Mouse (Mus musculus): ENCODE results near the gene Dync2li1. TPM values are rescaled to one million over a fixed set of nuclear protein-coding genes. Genes with fewer than 3 reads are reported as not detected.

The Dync2li1 gene
- polyA plus RNA-seq, 1 experiment from 2014 or later = 29.6 TPM

- no peak overlapping the region for H3K27ac ChIP-seq (ENCODE audit: low read depth)
- 95% methylated on average over 6 of the region's 6 CpGs for WGBS
- H3K9me3 ChIP-seq (ENCODE audit: control insufficient read depth, low read length) = no peaks in the 10 kb centered on the region
- H3K4me2 ChIP-seq (ENCODE audit: low read length) = no peak overlapping the region
- H3K4me1 ChIP-seq (replicated peaks; ENCODE audit: control insufficient read depth, insufficient read depth, low read length) = peaks cover 12% of the 10 kb centered on the region; the same call in 1 of the 2 replicates
- peak; percentile 25 for DNase-seq (ENCODE audit: low spot score)
- peaks cover 34% of the 10 kb centered on the region for H3K36me3 ChIP-seq (ENCODE audit: control insufficient read depth, insufficient read depth, low read length)
- no peak overlapping the region for H3K9ac ChIP-seq (ENCODE audit: low read length)
- no peak for ATAC-seq (replicated peaks; ENCODE audit: low FRiP score, low TSS enrichment, low read depth)
- no peak overlapping the region for H3K4me3 ChIP-seq (ENCODE audit: low read depth, low read length)
- no peaks in the 10 kb centered on the region for H3K27me3 ChIP-seq (replicated peaks; ENCODE audit: control insufficient read depth, insufficient read depth, low read length)
Measured at GRCm38 (mm10) chr17:84617953-84618352, 8.3 kb upstream of the Dync2li1 start.

- DNase-seq (ENCODE audit: low spot score) (no peak), ATAC-seq (replicated peaks; ENCODE audit: low FRiP score, low TSS enrichment, low read depth) (no peak)
- Histone ChIP-seq H3K27ac (ENCODE audit: low read depth) (no peak overlapping the region; the same call in 1 of the 2 replicates), H3K4me1 (replicated peaks; ENCODE audit: control insufficient read depth, insufficient read depth, low read length) (peaks cover 12% of the 10 kb centered on the region; the same call in 1 of the 2 replicates), H3K4me2 (ENCODE audit: low read length) (no peak overlapping the region), H3K9ac (ENCODE audit: low read length) (no peak overlapping the region), H3K27me3 (replicated peaks; ENCODE audit: control insufficient read depth, insufficient read depth, low read length) (no peaks in the 10 kb centered on the region), H3K9me3 (ENCODE audit: control insufficient read depth, low read length) (0 out of 2 replicates have a peak, but pooled peaks cover 2% of the 10 kb centered on the region), H3K4me3 (ENCODE audit: low read depth, low read length) (no peak overlapping the region), H3K36me3 (ENCODE audit: control insufficient read depth, insufficient read depth, low read length) (peaks cover 24% of the 10 kb centered on the region)
- WGBS = 77% methylated on average over 7 of the region's 7 CpGs
Measured at GRCm38 (mm10) chr17:84619112-84619511, 7.2 kb upstream of the Dync2li1 start.

GRCm38 (mm10) chr17:84620076-84620475 is 6.2 kb upstream of the Dync2li1 start:
- H3K4me3 ChIP-seq (ENCODE audit: low read depth, low read length) = no peak overlapping the region
- H3K9ac ChIP-seq (ENCODE audit: low read length) = no peak overlapping the region
- no peaks in the 10 kb centered on the region for H3K27me3 ChIP-seq (replicated peaks; ENCODE audit: control insufficient read depth, insufficient read depth, low read length)
- 0 out of 2 replicates have a peak, but pooled peaks cover 2% of the 10 kb centered on the region for H3K9me3 ChIP-seq (ENCODE audit: control insufficient read depth, low read length)
- H3K36me3 ChIP-seq (ENCODE audit: control insufficient read depth, insufficient read depth, low read length) = peaks cover 21% of the 10 kb centered on the region
- peak overlapping the region; percentile 76 for H3K27ac ChIP-seq (ENCODE audit: low read depth)
- 31% methylated on average over 3 of the region's 3 CpGs for WGBS
- peaks cover 12% of the 10 kb centered on the region; the same call in 1 of the 2 replicates for H3K4me1 ChIP-seq (replicated peaks; ENCODE audit: control insufficient read depth, insufficient read depth, low read length)
- no peak for DNase-seq (ENCODE audit: low spot score)
- no peak overlapping the region for H3K4me2 ChIP-seq (ENCODE audit: low read length)
- no peak for ATAC-seq (replicated peaks; ENCODE audit: low FRiP score, low TSS enrichment, low read depth)

- Histone ChIP-seq H3K27ac (ENCODE audit: low read depth) (peak overlapping the region; percentile 76), H3K36me3 (ENCODE audit: control insufficient read depth, insufficient read depth, low read length) (peaks cover 21% of the 10 kb centered on the region)
- WGBS = 86% methylated on average over 6 of the region's 6 CpGs
Measured at GRCm38 (mm10) chr17:84620610-84621009, 5.7 kb upstream of the Dync2li1 start.

GRCm38 (mm10) chr17:84621209-84621608 is 5.1 kb upstream of the Dync2li1 start:
- Histone ChIP-seq H3K4me3 (ENCODE audit: low read depth, low read length) (no peak overlapping the region), H3K27ac (ENCODE audit: low read depth) (no peak overlapping the region), H3K36me3 (ENCODE audit: control insufficient read depth, insufficient read depth, low read length) (peaks cover 17% of the 10 kb centered on the region), H3K4me1 (replicated peaks; ENCODE audit: control insufficient read depth, insufficient read depth, low read length) (peaks cover 12% of the 10 kb centered on the region; the same call in 1 of the 2 replicates), H3K27me3 (replicated peaks; ENCODE audit: control insufficient read depth, insufficient read depth, low read length) (no peaks in the 10 kb centered on the region), H3K4me2 (ENCODE audit: low read length) (no peak overlapping the region), H3K9ac (ENCODE audit: low read length) (no peak overlapping the region), H3K9me3 (ENCODE audit: control insufficient read depth, low read length) (0 out of 2 replicates have a peak, but pooled peaks cover 2% of the 10 kb centered on the region)
- WGBS = 86% methylated on average over 6 of the region's 6 CpGs
- DNase-seq (ENCODE audit: low spot score) (no peak), ATAC-seq (replicated peaks; ENCODE audit: low FRiP score, low TSS enrichment, low read depth) (no peak)

More at GRCm38 (mm10) chr17:84620610-84621009, 5.7 kb upstream of the Dync2li1 start:
- no peak for ATAC-seq (replicated peaks; ENCODE audit: low FRiP score, low TSS enrichment, low read depth)
- H3K9ac ChIP-seq (ENCODE audit: low read length) = no peak overlapping the region
- H3K9me3 ChIP-seq (ENCODE audit: control insufficient read depth, low read length) = 0 out of 2 replicates have a peak, but pooled peaks cover 2% of the 10 kb centered on the region
- H3K4me1 ChIP-seq (replicated peaks; ENCODE audit: control insufficient read depth, insufficient read depth, low read length) = peaks cover 12% of the 10 kb centered on the region; the same call in 1 of the 2 replicates
- no peak overlapping the region for H3K4me2 ChIP-seq (ENCODE audit: low read length)
- DNase-seq (ENCODE audit: low spot score) = no peak
- H3K4me3 ChIP-seq (ENCODE audit: low read depth, low read length) = no peak overlapping the region
- H3K27me3 ChIP-seq (replicated peaks; ENCODE audit: control insufficient read depth, insufficient read depth, low read length) = no peaks in the 10 kb centered on the region

GRCm38 (mm10) chr17:84622028-84622427 is 4.3 kb upstream of the Dync2li1 start:
- H3K9ac ChIP-seq (ENCODE audit: low read length) = no peak overlapping the region
- no peak overlapping the region for H3K4me3 ChIP-seq (ENCODE audit: low read depth, low read length)
- 86% methylated on average over 4 of the region's 4 CpGs for WGBS
- H3K4me2 ChIP-seq (ENCODE audit: low read length) = no peak overlapping the region
- H3K27me3 ChIP-seq (replicated peaks; ENCODE audit: control insufficient read depth, insufficient read depth, low read length) = no peaks in the 10 kb centered on the region
- H3K27ac ChIP-seq (ENCODE audit: low read depth) = no peak overlapping the region
- peaks cover 15% of the 10 kb centered on the region; the same call in 1 of the 2 replicates for H3K4me1 ChIP-seq (replicated peaks; ENCODE audit: control insufficient read depth, insufficient read depth, low read length)
- ATAC-seq (replicated peaks; ENCODE audit: low FRiP score, low TSS enrichment, low read depth) (no peak), DNase-seq (ENCODE audit: low spot score) (no peak)
- 0 out of 2 replicates have a peak, but pooled peaks cover 2% of the 10 kb centered on the region for H3K9me3 ChIP-seq (ENCODE audit: control insufficient read depth, low read length)
- H3K36me3 ChIP-seq (ENCODE audit: control insufficient read depth, insufficient read depth, low read length) = peaks cover 14% of the 10 kb centered on the region

GRCm38 (mm10) chr17:84622873-84623272 is 3.4 kb upstream of the Dync2li1 start:
- peak overlapping the region; percentile 43; the same call in 1 of the 2 replicates for H3K27ac ChIP-seq (ENCODE audit: low read depth)
- 56% methylated on average over 2 of the region's 2 CpGs for WGBS
- no peak overlapping the region for H3K9ac ChIP-seq (ENCODE audit: low read length)
- ATAC-seq (replicated peaks; ENCODE audit: low FRiP score, low TSS enrichment, low read depth) = no peak
- peaks cover 8% of the 10 kb centered on the region; the same call in 1 of the 2 replicates for H3K36me3 ChIP-seq (ENCODE audit: control insufficient read depth, insufficient read depth, low read length)
- no peaks in the 10 kb centered on the region for H3K27me3 ChIP-seq (replicated peaks; ENCODE audit: control insufficient read depth, insufficient read depth, low read length)
- H3K9me3 ChIP-seq (ENCODE audit: control insufficient read depth, low read length) = 0 out of 2 replicates have a peak, but pooled peaks cover 2% of the 10 kb centered on the region
- H3K4me1 ChIP-seq (replicated peaks; ENCODE audit: control insufficient read depth, insufficient read depth, low read length) = peaks cover 18% of the 10 kb centered on the region; the same call in 1 of the 2 replicates
- no peak overlapping the region for H3K4me3 ChIP-seq (ENCODE audit: low read depth, low read length)
- H3K4me2 ChIP-seq (ENCODE audit: low read length) = no peak overlapping the region
- DNase-seq (ENCODE audit: low spot score) = no peak

GRCm38 (mm10) chr17:84626857-84627305 is 585 bp downstream of the Dync2li1 start:
- DNase-seq (ENCODE audit: low spot score) (no peak), ATAC-seq (replicated peaks; ENCODE audit: low FRiP score, low TSS enrichment, low read depth) (peak; percentile 41)
- 23% methylated on average over 9 of the region's 9 CpGs for WGBS
- H3K27me3 ChIP-seq (replicated peaks; ENCODE audit: control insufficient read depth, insufficient read depth, low read length) = no peaks in the 10 kb centered on the region
- peak overlapping the region; percentile 40; the same call in 1 of the 2 replicates for H3K27ac ChIP-seq (ENCODE audit: low read depth)
- peak overlapping the region; percentile 61 for H3K4me3 ChIP-seq (ENCODE audit: low read depth, low read length)
- peaks cover 4% of the 10 kb centered on the region; the same call in 1 of the 2 replicates for H3K36me3 ChIP-seq (ENCODE audit: control insufficient read depth, insufficient read depth, low read length)
- peaks cover 6% of the 10 kb centered on the region; the same call in 1 of the 2 replicates for H3K4me1 ChIP-seq (replicated peaks; ENCODE audit: control insufficient read depth, insufficient read depth, low read length)
- H3K4me2 ChIP-seq (ENCODE audit: low read length) = peak overlapping the region; percentile 58
- H3K9ac ChIP-seq (ENCODE audit: low read length) = peak overlapping the region; percentile 47
- 0 out of 2 replicates have a peak, but pooled peaks cover 2% of the 10 kb centered on the region for H3K9me3 ChIP-seq (ENCODE audit: control insufficient read depth, low read length)

All from intestine, embryonic 14.5 days (tissue).